Mouse (Mus musculus): ENCODE data around the gene Fras1.

The Fras1 gene

DNA sequence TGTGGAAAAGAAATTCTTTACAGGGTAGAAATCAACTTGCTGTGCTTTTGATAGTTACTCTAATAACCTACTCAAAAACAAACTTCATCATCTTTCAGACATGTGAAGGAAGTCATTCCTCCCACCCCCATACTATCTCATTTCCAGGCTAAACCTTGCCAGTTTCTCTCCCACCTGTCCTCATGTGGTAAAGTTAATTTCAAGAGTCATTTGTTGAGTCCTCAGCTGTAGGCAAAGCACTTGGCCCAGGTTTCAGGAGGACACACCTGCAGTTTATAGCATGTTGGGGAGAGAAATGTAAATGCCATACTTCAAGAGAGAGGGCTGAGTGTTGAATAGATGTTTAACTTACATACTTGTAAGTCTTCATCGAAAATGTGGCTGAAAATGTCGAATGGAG lies 107.4 kb downstream of the Fras1 start:
- DNase-seq (ENCODE audit: low read depth, low spot score), result no peak

- no peak for DNase-seq (ENCODE audit: low read depth, low spot score)
Observed at GRCm38 (mm10) chr5:96482054-96482453, 108.3 kb downstream of the Fras1 start.

DNA sequence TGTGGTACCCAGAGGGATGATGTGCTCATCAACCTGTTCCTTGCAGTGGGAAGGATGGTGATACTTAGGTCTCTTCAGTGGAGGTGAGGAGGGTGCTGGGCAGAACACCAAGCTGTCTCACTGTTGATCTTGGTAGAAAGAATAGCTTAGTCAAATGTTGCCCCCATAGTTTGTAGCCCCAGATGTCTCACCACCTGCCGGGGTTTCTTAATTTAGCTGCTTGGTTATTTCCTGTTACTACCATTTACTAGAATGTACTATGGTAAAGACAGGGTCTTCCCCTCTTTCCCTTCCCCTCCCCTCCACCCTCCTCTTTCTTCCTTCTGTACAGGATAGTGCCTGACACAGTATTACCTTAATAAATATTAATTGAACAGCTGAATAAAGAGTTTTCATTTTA lies 118.7 kb downstream of the Fras1 start:
- no peak for DNase-seq (ENCODE audit: low read depth, low spot score)

- DNase-seq (ENCODE audit: low read depth, low spot score), result no peak
Observed at GRCm38 (mm10) chr5:96494502-96495292, 120.9 kb downstream of the Fras1 start.

GRCm38 (mm10) chr5:96498083-96498482 lies 124.3 kb downstream of the Fras1 start:
- DNase-seq (ENCODE audit: low read depth, low spot score), result no peak

DNA sequence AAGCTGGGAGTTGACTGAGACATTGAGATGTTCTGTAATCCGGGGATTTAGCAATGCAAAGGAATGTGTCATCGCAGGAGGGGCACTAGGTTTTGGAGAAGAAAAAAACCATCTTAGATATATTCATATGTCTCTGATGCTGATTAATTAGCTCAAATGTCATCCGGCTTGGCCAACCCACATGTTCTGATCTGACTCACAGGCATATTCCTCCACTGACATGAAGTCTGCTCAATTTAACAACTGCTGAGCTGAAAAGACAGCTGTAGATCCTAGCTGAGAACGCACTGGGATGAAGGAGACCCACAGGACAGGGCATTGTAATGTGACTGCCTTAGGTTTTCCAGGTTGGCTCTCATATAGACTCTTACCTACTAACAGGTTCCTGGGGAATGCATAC lies 128.0 kb downstream of the Fras1 start:
- no peak for DNase-seq (ENCODE audit: low read depth, low spot score)

GRCm38 (mm10) chr5:96502400-96502799 lies 128.6 kb downstream of the Fras1 start:
- DNase-seq (ENCODE audit: low read depth, low spot score), result no peak

GRCm38 (mm10) chr5:96511005-96511404 lies 137.2 kb downstream of the Fras1 start:
- no peak for DNase-seq (ENCODE audit: low read depth, low spot score)

DNA sequence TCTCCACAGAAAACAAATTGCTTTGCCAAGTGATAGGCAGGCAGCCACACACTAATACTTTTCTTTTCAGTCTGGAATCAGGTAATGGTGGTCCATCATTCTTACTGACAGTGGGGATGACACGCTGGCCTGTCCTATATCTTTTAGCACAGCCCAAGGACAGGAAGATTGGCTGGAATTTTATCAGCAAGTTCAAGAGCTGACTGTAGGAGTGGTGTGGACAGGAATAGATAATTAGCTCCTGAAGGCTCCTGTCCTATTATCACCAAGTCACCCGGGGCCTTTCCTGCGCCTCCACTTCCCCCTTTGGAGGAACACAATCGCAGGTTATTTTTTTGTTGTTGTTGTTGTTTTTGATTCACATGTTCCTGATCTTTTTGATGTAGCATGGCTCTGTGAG lies 139.6 kb downstream of the Fras1 start:
- DNase-seq (ENCODE audit: low read depth, low spot score), result no peak

GRCm38 (mm10) chr5:96515860-96516311 lies 142.1 kb downstream of the Fras1 start:
- DNase-seq (ENCODE audit: low read depth, low spot score), result no peak

- DNase-seq (ENCODE audit: low read depth, low spot score), result no peak
Observed at GRCm38 (mm10) chr5:96516329-96516728, 142.6 kb downstream of the Fras1 start.

DNA sequence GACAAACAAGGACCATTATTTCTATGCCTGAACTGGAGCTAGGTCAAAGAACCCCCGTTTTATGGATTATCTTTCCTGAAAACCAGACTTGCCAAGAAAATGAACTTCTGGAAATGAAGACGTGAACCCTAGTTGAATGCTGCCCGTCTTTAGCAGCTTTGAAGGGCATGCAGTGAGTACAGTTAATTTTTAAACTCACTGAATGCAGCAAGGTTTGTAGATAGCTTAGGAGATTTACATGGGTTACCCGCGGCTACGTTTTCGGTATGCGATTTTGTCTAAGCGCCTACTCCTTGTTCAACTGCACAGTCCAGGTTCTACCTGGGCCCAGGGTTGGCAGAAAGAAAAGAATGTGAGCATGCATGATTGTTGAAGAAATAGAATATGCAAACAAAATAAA lies 147.8 kb downstream of the Fras1 start:
- DNase-seq (ENCODE audit: low read depth, low spot score), result no peak

DNA sequence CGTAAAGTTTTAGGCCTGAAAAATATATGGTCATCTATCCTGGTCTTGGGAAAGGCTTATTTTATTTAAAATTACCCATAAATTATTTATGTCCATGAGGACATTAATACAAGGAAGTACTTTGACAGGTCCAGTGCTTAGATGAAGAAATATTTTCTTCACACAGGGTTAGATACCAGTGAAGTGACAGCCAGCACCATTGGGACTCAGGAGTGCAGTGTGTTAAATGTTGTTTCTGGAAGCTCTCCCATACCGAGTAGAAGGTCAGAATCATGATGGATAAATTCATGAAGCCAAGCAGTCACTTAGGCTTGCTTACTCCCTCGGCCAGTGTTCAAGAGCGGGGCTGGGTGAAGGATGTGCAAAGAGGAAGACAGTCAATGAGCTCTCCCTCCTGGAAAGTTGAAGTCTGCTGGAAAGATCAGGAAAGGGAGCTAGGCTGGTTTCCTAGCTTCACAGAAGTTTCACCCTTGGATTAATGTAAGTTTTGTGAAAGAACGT lies 149.2 kb downstream of the Fras1 start:
- no peak for DNase-seq (ENCODE audit: low read depth, low spot score)

DNA sequence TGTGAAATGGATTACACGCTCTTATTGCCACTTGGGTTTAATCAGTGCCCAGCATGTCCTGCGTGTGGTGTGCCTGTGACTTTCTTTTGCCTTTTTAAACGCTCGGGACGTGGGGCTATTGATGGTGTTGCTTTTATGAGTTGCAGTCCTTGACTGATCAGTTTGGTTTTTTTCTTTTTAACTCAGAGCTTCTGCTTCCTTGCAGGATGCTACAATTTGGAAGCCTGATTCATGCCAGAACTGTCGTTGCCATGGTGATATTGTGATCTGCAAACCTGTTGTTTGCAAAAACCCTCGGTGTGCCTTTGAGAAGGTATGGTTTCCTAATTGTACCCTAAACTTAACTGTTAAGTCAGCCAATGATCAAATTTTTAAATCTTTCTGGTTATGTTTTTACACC lies 154.5 kb downstream of the Fras1 start:
- DNase-seq (ENCODE audit: low read depth, low spot score), result no peak

DNA sequence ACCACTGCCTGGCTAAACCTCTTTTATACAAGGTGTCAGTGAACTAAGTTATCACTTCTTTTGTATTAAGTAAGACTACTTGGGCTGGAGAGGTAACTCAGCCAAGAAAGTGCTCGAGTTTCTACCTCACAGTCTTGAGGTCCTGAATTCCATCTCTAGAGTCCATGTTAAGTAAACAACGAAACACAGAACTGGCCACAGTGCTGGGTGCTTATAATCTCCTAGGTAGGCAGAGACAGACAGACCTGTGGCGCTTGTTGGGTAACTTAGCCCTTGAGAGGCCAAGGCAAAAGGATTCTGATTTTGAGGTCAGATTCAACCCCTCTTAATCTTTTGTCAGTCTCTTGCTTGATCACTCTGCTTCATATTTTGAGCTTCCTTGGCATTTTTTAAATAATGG lies 156.8 kb downstream of the Fras1 start:
- DNase-seq (ENCODE audit: low read depth, low spot score), result no peak

DNA sequence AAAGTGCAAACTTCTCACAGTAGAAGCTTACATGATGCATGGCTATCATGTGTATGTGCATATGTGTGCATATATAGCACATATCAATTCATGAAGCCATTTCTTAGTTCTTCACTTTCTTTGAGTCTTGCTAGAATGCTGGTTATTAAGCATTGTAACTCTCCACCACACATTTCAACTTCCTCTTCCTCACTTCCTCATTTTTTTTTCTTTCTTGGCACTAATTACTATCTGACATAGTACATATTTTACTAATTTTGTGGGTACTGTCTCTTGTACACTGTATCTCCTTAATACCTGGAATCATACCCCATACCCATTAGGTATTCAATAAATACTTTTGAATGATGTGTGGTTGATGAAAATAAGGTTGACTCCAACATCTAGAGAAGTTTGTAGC lies 158.2 kb downstream of the Fras1 start:
- DNase-seq (ENCODE audit: low read depth, low spot score), result no peak

- no peak for DNase-seq (ENCODE audit: low read depth, low spot score)
Observed at GRCm38 (mm10) chr5:96536527-96536926, 162.8 kb downstream of the Fras1 start.

- DNase-seq (ENCODE audit: low read depth, low spot score), result no peak
Observed at GRCm38 (mm10) chr5:96536937-96537336, 163.2 kb downstream of the Fras1 start.

GRCm38 (mm10) chr5:96544112-96544511 lies 170.4 kb downstream of the Fras1 start:
- DNase-seq (ENCODE audit: low read depth, low spot score), result no peak

GRCm38 (mm10) chr5:96545994-96546393 lies 172.2 kb downstream of the Fras1 start:
- no peak for DNase-seq (ENCODE audit: low read depth, low spot score)

- no peak for DNase-seq (ENCODE audit: low read depth, low spot score)
Observed at GRCm38 (mm10) chr5:96554940-96555679, 181.4 kb downstream of the Fras1 start.

DNA sequence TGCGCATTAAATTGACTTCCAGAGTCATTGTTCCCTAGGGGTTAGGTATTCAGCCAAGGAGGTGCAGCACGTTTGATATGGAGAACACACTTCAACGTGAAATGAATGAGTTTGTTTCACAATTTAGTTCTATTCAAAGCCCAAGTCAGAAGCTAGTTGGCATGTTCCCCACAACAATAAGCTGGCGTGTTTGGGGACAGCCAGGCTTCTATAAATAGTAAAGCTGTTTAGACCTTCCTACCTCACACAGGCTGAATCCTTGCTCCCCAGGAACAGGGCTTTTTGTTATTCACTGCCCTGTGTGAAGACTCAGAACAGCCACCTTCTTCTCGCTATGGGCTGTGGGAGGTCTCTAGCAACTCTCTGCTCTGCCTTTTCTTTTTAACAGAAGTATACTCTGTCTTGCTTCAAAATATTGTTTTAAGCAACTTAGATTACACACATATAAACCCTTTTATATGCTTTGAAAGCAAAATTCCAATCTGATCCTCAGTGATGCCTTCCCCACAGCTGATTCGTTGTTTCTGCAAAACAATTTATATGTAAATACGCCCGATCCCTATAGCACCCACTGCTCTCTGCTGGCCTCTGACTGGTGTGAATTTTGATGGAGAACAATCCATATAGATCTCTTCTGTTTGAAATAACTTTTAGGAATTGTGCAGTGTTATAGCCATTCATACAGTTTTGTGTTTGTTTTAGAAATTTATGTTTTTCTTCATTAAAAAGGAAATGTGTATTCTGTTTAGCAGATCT lies 184.5 kb downstream of the Fras1 start:
- DNase-seq (ENCODE audit: low read depth, low spot score), result no peak

Data from mesoderm, embryonic 11.5 days (tissue).